In the genomic region with DNA sequence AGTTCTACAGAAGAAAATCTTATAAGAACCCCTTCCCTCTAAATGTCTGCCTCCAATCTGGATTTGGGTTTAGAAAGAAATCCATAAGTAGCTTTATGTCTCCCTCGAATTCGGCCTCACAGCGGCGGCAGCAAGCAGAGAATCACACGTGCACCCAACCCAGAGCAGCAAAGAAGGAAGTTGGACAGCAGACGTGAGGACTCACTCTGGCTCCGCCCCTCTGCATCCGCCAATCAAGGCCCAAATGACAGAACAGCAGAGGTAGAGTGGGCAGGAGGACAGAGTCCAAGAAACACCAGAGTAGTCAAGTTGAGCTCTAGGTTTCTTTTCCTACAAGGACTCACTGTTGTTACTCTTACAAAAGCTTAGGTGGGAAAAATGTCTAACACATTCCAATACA, we compare ENCODE assay signal across 9 mouse cellular contexts. TPM values are rescaled to one million over a fixed set of nuclear protein-coding genes. Genes with fewer than 3 reads are reported as not detected.
DNase-seq lines count a peak whose midpoint lies in the region; ATAC-seq and TF ChIP-seq lines count a peak whose summit lies in the region.
"Had no signal": no experiment of that assay in that cellular context is flagged by ENCODE, and none has a peak within 500 bp of the region (broad histone marks: within the 10 kb centered on the region; RNA-seq: fewer than 3 reads in every experiment).

No protein-coding gene starts in this region.

- H3K4me1 ChIP-seq in limb, embryonic 14.5 days (ENCODE audit: control insufficient read depth, insufficient read depth, low read length) = peaks cover 11% of the 10 kb centered on the region

- H3K27me3 ChIP-seq in limb, embryonic 14.5 days (ENCODE audit: control insufficient read depth, insufficient read depth, low read length) = no peaks in the 10 kb centered on the region

- DNase-seq in CD4-positive, CD25-positive, alpha-beta regulatory T cell, adult 2 months (ENCODE audit: low read depth, low spot score) = peak; percentile 64
- DNase-seq in c-Kit-positive CD71-positive TER-119-positive erythroid progenitor cells, embryonic 14.5 days (ENCODE audit: low spot score) = peak; percentile 66
- DNase-seq in limb, embryonic 14.5 days (ENCODE audit: low spot score) = no peak
- peak; percentile 38 to 54 for DNase-seq in spleen, postnatal 14 days (ENCODE audit: low spot score in 2 of 2)
- no peak for DNase-seq in adrenal gland, adult 8-10 months
- DNase-seq in layer of hippocampus, adult 2 months (ENCODE audit: low spot score in 2 of 2) = no peak
- no peak for DNase-seq in left cerebral cortex, adult 18-20 months (ENCODE audit: low spot score in 2 of 2)

- no peak for TF ChIP-seq CTCF in layer of hippocampus, adult 2 months (conservative IDR thresholded peaks at IDR 0.05)

- H3K36me3 ChIP-seq in limb, embryonic 14.5 days (ENCODE audit: control insufficient read depth, insufficient read depth, low read length) = no peaks in the 10 kb centered on the region

- no peak overlapping the region for H3K4me3 ChIP-seq in limb, embryonic 14.5 days (replicated peaks; ENCODE audit: low read length)
- no peak overlapping the region for H3K4me3 ChIP-seq in layer of hippocampus, adult 2 months

- no peak overlapping the region for H3K4me2 ChIP-seq in limb, embryonic 14.5 days (replicated peaks; ENCODE audit: low read depth, low read length, severe bottlenecking)
- H3K4me2 ChIP-seq: midbrain, embryonic 11.5 days had no signal

- no peak for ATAC-seq in CD4-positive, CD25-positive, alpha-beta regulatory T cell, adult 4 months
- ATAC-seq in limb, embryonic 14.5 days (ENCODE audit: low FRiP score, low read depth) = no peak

- 11% methylated on average over 8 of the region's 8 CpGs for WGBS in limb, embryonic 14.5 days

- H3K9me3 ChIP-seq in limb, embryonic 14.5 days (ENCODE audit: control insufficient read depth, low read length) = no peaks in the 10 kb centered on the region

- H3K9ac ChIP-seq in limb, embryonic 14.5 days (ENCODE audit: low read depth, low read length, severe bottlenecking) = no peak overlapping the region

- TF ChIP-seq POLR2A in limb, embryonic 14.5 days (IDR thresholded peaks at IDR 0.05; ENCODE audit: borderline replicate concordance, extremely low read depth, insufficient read depth, insufficient read length) = no peak

- H3K27ac ChIP-seq in limb, embryonic 14.5 days (replicated peaks; ENCODE audit: low read depth, low read length) = 0 out of 2 replicates have a peak overlapping the region, but pooled peaks have one; percentile 13
- H3K27ac ChIP-seq in layer of hippocampus, adult 2 months = no peak overlapping the region

RNA-seq across cellular contexts. Expression of a gene that starts 3.2 kb away (rescaled TPM):
- polyA plus RNA-seq in CD4-positive, CD25-positive, alpha-beta regulatory T cell, adult 4 months (2017; shearing (Covaris generic)) = 10 to 100 TPM; 53.6 to 81.0 TPM
- 14.2 and 17.1 TPM in 2 replicates for polyA plus RNA-seq in limb, embryonic 14.5 days (2012; rRNA removed)
- 14.4 and 14.7 TPM in 2 replicates for polyA plus RNA-seq in limb, embryonic 14.5 days (2014; fragmentation: Nextera tagmentation; extraction: Ambion mirVana)
- total RNA-seq in adrenal gland, adult 8-10 months (2022) = 10 to 100 TPM; 52.6 to 84.0 (median 64.7) TPM
- total RNA-seq in layer of hippocampus, adult 2 months (2021) = 10 to 100 TPM; 12.0 to 14.5 TPM
- 10 to 100 TPM; 11.6 to 18.2 TPM for total RNA-seq in left cerebral cortex, adult 18-20 months (2021)

RNA-seq across cellular contexts. Expression of a gene that starts 3.9 kb away (rescaled TPM):
- polyA plus RNA-seq in CD4-positive, CD25-positive, alpha-beta regulatory T cell, adult 4 months (2017; shearing (Covaris generic)) = 1 to 10 TPM in 1 of 2 experiments, under 1 TPM in 1; 0.73 to 1.1 TPM
- 16.2 and 19.2 TPM in 2 replicates for polyA plus RNA-seq in limb, embryonic 14.5 days (2012; rRNA removed)
- 7.2 and 9.6 TPM in 2 replicates for polyA plus RNA-seq in limb, embryonic 14.5 days (2014; fragmentation: Nextera tagmentation; extraction: Ambion mirVana)
- under 1 TPM in 3 of 4 experiments, not detected in 1; 0.06 to 0.49 (median 0.22) TPM for total RNA-seq in adrenal gland, adult 8-10 months (2022)
- under 1 TPM; 0.17 to 0.38 TPM for total RNA-seq in layer of hippocampus, adult 2 months (2021)
- under 1 TPM; 0.45 to 0.46 TPM for total RNA-seq in left cerebral cortex, adult 18-20 months (2021)

RNA-seq across cellular contexts. Expression of a gene that starts 46.4 kb away (rescaled TPM):
- 1 to 10 TPM in 1 of 2 experiments, under 1 TPM in 1; 0.23 to 3.0 TPM for polyA plus RNA-seq in CD4-positive, CD25-positive, alpha-beta regulatory T cell, adult 4 months (2017; shearing (Covaris generic))
- polyA plus RNA-seq in limb, embryonic 14.5 days (2012; rRNA removed) = 19.3 and 31.9 TPM in 2 replicates
- 10.3 and 13.8 TPM in 2 replicates for polyA plus RNA-seq in limb, embryonic 14.5 days (2014; fragmentation: Nextera tagmentation; extraction: Ambion mirVana)
- 100 to 1,000 TPM in 1 of 4 experiments, 10 to 100 TPM in 3; 50.0 to 107 (median 75.9) TPM for total RNA-seq in adrenal gland, adult 8-10 months (2022)
- 1 to 10 TPM; 2.1 to 2.8 TPM for total RNA-seq in layer of hippocampus, adult 2 months (2021)
- 1 to 10 TPM; 3.0 to 3.6 TPM for total RNA-seq in left cerebral cortex, adult 18-20 months (2021)

Comparison
In these comparisons a context has a peak if more than half of its experiments do, and no peak if none do; other contexts are left out.
1. DNase-seq: peak in CD4-positive, CD25-positive, alpha-beta regulatory T cell, adult 2 months (single experiment), c-Kit-positive CD71-positive TER-119-positive erythroid progenitor cells, embryonic 14.5 days (single experiment) and spleen, postnatal 14 days (2 of 2); none in limb, embryonic 14.5 days (single experiment), adrenal gland, adult 8-10 months (single experiment), layer of hippocampus, adult 2 months (0 of 2) and left cerebral cortex, adult 18-20 months (0 of 2).
2. RNA of a gene that starts 46.4 kb away (total RNA-seq): 50.0 to 107 TPM in adrenal gland, adult 8-10 months; 3.0 to 3.6 TPM in left cerebral cortex, adult 18-20 months and 2.1 to 2.8 TPM in layer of hippocampus, adult 2 months; every median in the first group is over 10 times any median in the second.